Mouse (Mus musculus) lung, postnatal 0 days (tissue): ENCODE measurements around the gene Nup188. TPM values are rescaled to one million over a fixed set of nuclear protein-coding genes. Genes with fewer than 3 reads are reported as not detected.

Experiments
- ATAC-seq: fragments of 200-750 bp; cut with Nextera tagmentation; 2 replicates; pipeline ENCODE4 v1.8.0; 2017; ENCODE audit warnings: moderate library complexity
- DNase-seq: peaks from one replicate; pipeline ENCODE4 v3.0.0-alpha.2; 2016; ENCODE audit warnings: low spot score
- H3K27ac ChIP-seq: fragments of 300-500 bp; sonication (generic); 2 replicates; pipeline ENCODE4 v1.5.1; 2014; ENCODE audit warnings: antibody characterized with exemption, mild to moderate bottlenecking, low read length, mixed read lengths
- H3K27me3 ChIP-seq: fragments of 300-500 bp; sonication (generic); replicated peaks from 2 replicates; pipeline ENCODE4 v1.6.1; 2014; ENCODE audit warnings: low read length, mixed read lengths; ENCODE audit not compliant: insufficient read depth
- H3K36me3 ChIP-seq: fragments of 300-500 bp; sonication (generic); 2 replicates; pipeline ENCODE4 v1.6.1; 2014; ENCODE audit warnings: low read length, mixed read lengths; ENCODE audit not compliant: insufficient read depth
- H3K4me1 ChIP-seq: fragments of 300-500 bp; sonication (generic); 2 replicates; pipeline ENCODE4 v1.6.1; 2014; ENCODE audit warnings: antibody characterized with exemption, low read depth, low read length, mixed read lengths; ENCODE audit not compliant: insufficient read depth
- H3K4me2 ChIP-seq: fragments of 300-500 bp; sonication (generic); replicated peaks from 2 replicates; pipeline ENCODE4 v1.6.1; 2014; ENCODE audit warnings: low read depth, mild to moderate bottlenecking, low read length, moderate library complexity, mixed read lengths
- H3K4me3 ChIP-seq: fragments of 300-500 bp; sonication (generic); 2 replicates; pipeline ENCODE4 v1.5.1; 2014; ENCODE audit warnings: low read depth, low read length
- H3K9ac ChIP-seq: fragments of 300-500 bp; sonication (generic); replicated peaks from 2 replicates; pipeline ENCODE4 v1.6.1; 2014; ENCODE audit warnings: low read depth, mild to moderate bottlenecking
- H3K9me3 ChIP-seq: fragments of 300-500 bp; sonication (generic); 2 replicates; pipeline ENCODE4 v1.6.1; 2016; ENCODE audit warnings: low read length, mixed read lengths
- CTCF ChIP-seq: IDR thresholded peaks from 2 replicates; pipeline ENCODE4 v1.5.1; 2016; ENCODE audit warnings: antibody characterized with exemption, mild to moderate bottlenecking
- EP300 ChIP-seq: IDR thresholded peaks from 2 replicates; pipeline ENCODE4 v1.6.1; 2016; ENCODE audit warnings: antibody characterized with exemption, mild to moderate bottlenecking, control low read depth
- WGBS: fragments of 180-500 bp; shearing (Covaris S2); extraction: QIAGEN DNeasy Blood & Tissue Kit; methylation state at CpG from one replicate; pipeline ENCODE4 v1.1.7; 2014; 5-methylcytosine and 5-hydroxymethylcytosine counted together
- polyA plus RNA-seq: library from polyadenylated mRNA; unstranded; fragments of >200 nt; fragmentation: Nextera tagmentation; extraction: Ambion mirVana; gene quantifications from 2 replicates; pipeline ENCODE4 v1.2.1, GENCODE M21; 2015

The Nup188 gene
- polyA plus RNA-seq, 1 experiment from 2014 or later: 8.9 TPM

- peak within 1 kb of the TSS; percentile 6; the same call in 1 of the 2 replicates for H3K9ac ChIP-seq
- H3K4me2 ChIP-seq: peak within 1 kb of the TSS; percentile 15; the same call in 1 of the 2 replicates
- DNase-seq: peak; percentile 91
- no peaks in the 10 kb centered on the region for H3K9me3 ChIP-seq
- H3K4me3 ChIP-seq: no peak within 1 kb of the TSS
- 30% methylated on average over 5 of the region's 5 CpGs for WGBS
- peak within 1 kb of the TSS; percentile 92 for H3K27ac ChIP-seq
- peaks cover 29% of the 10 kb centered on the region for H3K4me1 ChIP-seq
- no peaks in the 10 kb centered on the region for H3K27me3 ChIP-seq
- peak; percentile 73 for ATAC-seq
- peaks cover 25% of the 10 kb centered on the region for H3K36me3 ChIP-seq
- TF ChIP-seq EP300 (peak; percentile 97), CTCF (no peak)
These were observed 20.4 kb upstream of the Nup188 start, which contains the start of gene Phyhd1 for GRCm38 (mm10) chr2:30265767-30266253. Gene Phyhd1, plus strand, starts transcription at chr2:30266203.

GRCm38 (mm10) chr2:30266392-30266941 lies 19.7 kb upstream of the Nup188 start:
- 7% methylated on average over 4 of the region's 4 CpGs for WGBS
- H3K9me3 ChIP-seq: no peaks in the 10 kb centered on the region
- no peaks in the 10 kb centered on the region for H3K27me3 ChIP-seq
- no peak for TF ChIP-seq EP300
- TF ChIP-seq CTCF: no peak
- peaks cover 29% of the 10 kb centered on the region for H3K4me1 ChIP-seq
- H3K4me3 ChIP-seq: no peak overlapping the region
- ATAC-seq (peak; percentile 54), DNase-seq (peak; percentile 82)
- peaks cover 25% of the 10 kb centered on the region for H3K36me3 ChIP-seq
- peak overlapping the region; percentile 15; the same call in 1 of the 2 replicates for H3K4me2 ChIP-seq
- peak overlapping the region; percentile 6; the same call in 1 of the 2 replicates for H3K9ac ChIP-seq
- H3K27ac ChIP-seq: peak overlapping the region; percentile 92

- TF ChIP-seq CTCF (no peak), EP300 (no peak)
- Histone ChIP-seq H3K36me3 (peaks cover 18% of the 10 kb centered on the region; the same call in 1 of the 2 replicates), H3K4me3 (no peak overlapping the region), H3K9me3 (no peaks in the 10 kb centered on the region), H3K27me3 (no peaks in the 10 kb centered on the region), H3K4me1 (peaks cover 29% of the 10 kb centered on the region), H3K27ac (peak overlapping the region; percentile 92), H3K4me2 (no peak overlapping the region), H3K9ac (no peak overlapping the region)
- ATAC-seq: no peak
- no peak for DNase-seq
- 93% methylated on average over 2 of the region's 2 CpGs for WGBS
These were observed 18.7 kb upstream of the Nup188 start for GRCm38 (mm10) chr2:30267466-30267865.

- H3K4me2 ChIP-seq: no peak overlapping the region
- H3K27ac ChIP-seq: no peak overlapping the region
- ATAC-seq (no peak), DNase-seq (no peak)
- H3K36me3 ChIP-seq: peaks cover 17% of the 10 kb centered on the region; the same call in 1 of the 2 replicates
- no peaks in the 10 kb centered on the region for H3K9me3 ChIP-seq
- no peak overlapping the region for H3K4me3 ChIP-seq
- no peaks in the 10 kb centered on the region for H3K27me3 ChIP-seq
- 50% methylated on average over 4 of the region's 4 CpGs for WGBS
- H3K4me1 ChIP-seq: peaks cover 29% of the 10 kb centered on the region
- H3K9ac ChIP-seq: no peak overlapping the region
- TF ChIP-seq EP300: no peak
- TF ChIP-seq CTCF: no peak
These were observed 17.8 kb upstream of the Nup188 start for GRCm38 (mm10) chr2:30268371-30268770.

- peak overlapping the region; percentile 62 for H3K27ac ChIP-seq
- no peaks in the 10 kb centered on the region for H3K27me3 ChIP-seq
- H3K36me3 ChIP-seq: peaks cover 7% of the 10 kb centered on the region; the same call in 1 of the 2 replicates
- H3K4me2 ChIP-seq: no peak overlapping the region
- WGBS: 82% methylated on average over 17 of the region's 17 CpGs
- peaks cover 29% of the 10 kb centered on the region for H3K4me1 ChIP-seq
- no peaks in the 10 kb centered on the region for H3K9me3 ChIP-seq
- TF ChIP-seq EP300 (no peak), CTCF (no peak)
- no peak overlapping the region for H3K9ac ChIP-seq
- H3K4me3 ChIP-seq: no peak overlapping the region
- no peak for ATAC-seq
- no peak for DNase-seq
These were observed 16.8 kb upstream of the Nup188 start for GRCm38 (mm10) chr2:30269241-30269990.

GRCm38 (mm10) chr2:30270134-30270533 lies 16.1 kb upstream of the Nup188 start:
- Histone ChIP-seq H3K9ac (no peak overlapping the region), H3K36me3 (0 out of 2 replicates have a peak, but pooled peaks cover under 1% of the 10 kb centered on the region), H3K9me3 (no peaks in the 10 kb centered on the region), H3K4me3 (no peak overlapping the region), H3K4me2 (no peak overlapping the region), H3K27ac (peak overlapping the region; percentile 62; the same call in 1 of the 2 replicates), H3K4me1 (peaks cover 23% of the 10 kb centered on the region), H3K27me3 (no peaks in the 10 kb centered on the region)
- TF ChIP-seq CTCF: peak; percentile 95
- TF ChIP-seq EP300: peak; percentile 78
- ATAC-seq: peak; percentile 84
- peak; percentile 98 for DNase-seq
- 0% methylated on average over 1 of the region's 1 CpGs for WGBS
